Mouse (Mus musculus) liver, embryonic 14.5 days (tissue): ENCODE measurements around the gene Tmem108. TPM values are rescaled to one million over a fixed set of nuclear protein-coding genes. Genes with fewer than 3 reads are reported as not detected.

Source experiments
- ATAC-seq: fragments of 200-750 bp; cut with Nextera tagmentation; 2 replicates; pipeline ENCODE4 v1.8.0; 2017; ENCODE audit warnings: moderate number of reproducible peaks, mild to moderate bottlenecking, moderate library complexity; ENCODE audit not compliant: insufficient read depth
- DNase-seq, 3 experiments: peaks; one replicate each; pipeline ENCODE4 v3.0.0-alpha.2; 2012 to 2013; ENCODE audit warnings: low read depth in 3 of 3, low spot score in 3 of 3
- H3K27ac ChIP-seq: fragments of 300-500 bp; sonication (generic); 2 replicates; pipeline ENCODE4 v1.5.1; 2014; ENCODE audit warnings: moderate library complexity, mild to moderate bottlenecking, control low read depth, inconsistent platforms
- H3K27me3 ChIP-seq: fragments of 300-500 bp; sonication (generic); 2 replicates; pipeline ENCODE4 v1.6.1; 2014; ENCODE audit warnings: mild to moderate bottlenecking, low read length, moderate library complexity; ENCODE audit not compliant: control insufficient read depth, insufficient read depth
- H3K36me3 ChIP-seq: fragments of 300-500 bp; sonication (generic); replicated peaks from 2 replicates; pipeline ENCODE4 v1.6.1; 2014; ENCODE audit warnings: low read depth; ENCODE audit not compliant: control insufficient read depth, insufficient read depth
- H3K4me1 ChIP-seq, 2 experiments: fragments of 200-500 bp in 1 of 2; fragments of 300-500 bp in 1 of 2; sonication (generic) in 1 of 2; replicated peaks; 2 replicates each; pipeline ENCODE4 v1.6.1; 2012 to 2014; ENCODE audit warnings: antibody characterized with exemption in 1 of 2, inconsistent platforms in 1 of 2, low read length in 1 of 2; ENCODE audit not compliant: control insufficient read depth in 2 of 2, insufficient read depth in 2 of 2
- H3K4me2 ChIP-seq: fragments of 300-500 bp; sonication (generic); 2 replicates; pipeline ENCODE4 v1.6.1; 2014; ENCODE audit warnings: low read depth, mild to moderate bottlenecking, control low read depth, moderate library complexity
- H3K4me3 ChIP-seq, 2 experiments: fragments of 200-500 bp in 1 of 2; fragments of 300-500 bp in 1 of 2; sonication (generic) in 1 of 2; 2 replicates each; pipeline ENCODE4 v1.5.1; 2012 to 2014; ENCODE audit warnings: low read depth in 2 of 2, low read length in 2 of 2, mild to moderate bottlenecking in 2 of 2, control low read depth in 1 of 2, inconsistent platforms in 1 of 2, moderate library complexity in 1 of 2; ENCODE audit not compliant: insufficient read depth in 1 of 2
- H3K9ac ChIP-seq: fragments of 300-500 bp; sonication (generic); replicated peaks from 2 replicates; pipeline ENCODE4 v1.6.1; 2014; ENCODE audit warnings: mild to moderate bottlenecking, control low read depth, moderate library complexity
- H3K9me3 ChIP-seq: fragments of 300-500 bp; sonication (generic); 2 replicates; pipeline ENCODE4 v1.6.1; 2016; ENCODE audit warnings: low read length, mixed read lengths; ENCODE audit not compliant: control insufficient read depth
- CTCF ChIP-seq: IDR thresholded peaks from 2 replicates; pipeline ENCODE4 v1.5.1; 2016; ENCODE audit warnings: antibody characterized with exemption, low read depth, control low read depth
- EP300 ChIP-seq: IDR thresholded peaks from 2 replicates; pipeline ENCODE4 v1.6.1; 2016; ENCODE audit warnings: antibody characterized with exemption, low read depth
- WGBS: fragments of 180-500 bp; shearing (Covaris S2); extraction: QIAGEN DNeasy Blood & Tissue Kit; methylation state at CpG from one replicate; pipeline ENCODE4 v1.1.7; 2014; ENCODE audit not compliant: insufficient replicate concordance; 5-methylcytosine and 5-hydroxymethylcytosine counted together
- polyA plus RNA-seq, 2 experiments: library from polyadenylated mRNA; depleted of rRNA in 1 of 2; stranded (reverse) in 1 of 2; unstranded in 1 of 2; fragments of >200 nt; fragmentation: Nextera tagmentation in 1 of 2; extraction: Ambion mirVana in 1 of 2; gene quantifications; 2 replicates each; pipeline versions ENCODE4 v1.2.1 to v1.2.3; 2012 to 2014

Gene Tmem108
- polyA plus RNA-seq, 2 experiments = 0.51 to 1.0 TPM

- TF ChIP-seq CTCF (no peak), EP300 (no peak)
- DNase-seq (no peak), ATAC-seq (no peak)
- Histone ChIP-seq H3K27me3 (no peaks in the 10 kb centered on the region), H3K4me3 (no peak overlapping the region), H3K4me2 (no peak overlapping the region), H3K9me3 (no peaks in the 10 kb centered on the region), H3K9ac (no peak overlapping the region), H3K27ac (no peak overlapping the region), H3K4me1 (no peaks in the 10 kb centered on the region), H3K36me3 (no peaks in the 10 kb centered on the region)
- WGBS = 43% methylated on average over 2 of the region's 2 CpGs
Measured at GRCm38 (mm10) chr9:103646605-103647004, 115.0 kb downstream of the Tmem108 start.

- no peak overlapping the region for H3K4me2 ChIP-seq
- no peaks in the 10 kb centered on the region for H3K9me3 ChIP-seq
- H3K27ac ChIP-seq = no peak overlapping the region
- H3K27me3 ChIP-seq = no peaks in the 10 kb centered on the region
- H3K36me3 ChIP-seq = no peaks in the 10 kb centered on the region
- no peak overlapping the region for H3K9ac ChIP-seq
- 71% methylated on average over 7 of the region's 7 CpGs for WGBS
- no peak for TF ChIP-seq CTCF
- TF ChIP-seq EP300 = no peak
- no peak overlapping the region for H3K4me3 ChIP-seq
- no peak for DNase-seq
- no peaks in the 10 kb centered on the region for H3K4me1 ChIP-seq
- ATAC-seq = no peak
Measured at GRCm38 (mm10) chr9:103645724-103646123, 115.9 kb downstream of the Tmem108 start.

- Histone ChIP-seq H3K27me3 (no peaks in the 10 kb centered on the region), H3K4me3 (no peak overlapping the region), H3K9ac (no peak overlapping the region), H3K36me3 (no peaks in the 10 kb centered on the region), H3K9me3 (no peaks in the 10 kb centered on the region), H3K27ac (no peak overlapping the region), H3K4me1 (no peaks in the 10 kb centered on the region), H3K4me2 (no peak overlapping the region)
- no peak for TF ChIP-seq CTCF
- TF ChIP-seq EP300 = no peak
- DNase-seq = no peak
- no peak for ATAC-seq
- WGBS = 70% methylated on average over 10 of the region's 10 CpGs
Measured at GRCm38 (mm10) chr9:103642300-103642699, 119.3 kb downstream of the Tmem108 start.

GRCm38 (mm10) chr9:103641340-103641739, 120.3 kb downstream of the Tmem108 start:
- no peak for ATAC-seq
- Histone ChIP-seq H3K27ac (no peak overlapping the region), H3K9me3 (no peaks in the 10 kb centered on the region), H3K9ac (no peak overlapping the region), H3K36me3 (no peaks in the 10 kb centered on the region), H3K4me2 (no peak overlapping the region), H3K27me3 (no peaks in the 10 kb centered on the region), H3K4me1 (no peaks in the 10 kb centered on the region), H3K4me3 (no peak overlapping the region)
- WGBS = 68% methylated on average over 4 of the region's 4 CpGs
- TF ChIP-seq CTCF (no peak), EP300 (no peak)
- no peak for DNase-seq

- 11% methylated on average over 1 of the region's 1 CpGs for WGBS
- no peak overlapping the region for H3K9ac ChIP-seq
- TF ChIP-seq EP300 = no peak
- TF ChIP-seq CTCF = no peak
- no peak overlapping the region for H3K27ac ChIP-seq
- ATAC-seq (no peak), DNase-seq (no peak)
- H3K4me2 ChIP-seq = no peak overlapping the region
- H3K9me3 ChIP-seq = no peaks in the 10 kb centered on the region
- H3K4me3 ChIP-seq = no peak overlapping the region
- H3K4me1 ChIP-seq = no peaks in the 10 kb centered on the region
- no peaks in the 10 kb centered on the region for H3K36me3 ChIP-seq
- H3K27me3 ChIP-seq = no peaks in the 10 kb centered on the region
Measured at GRCm38 (mm10) chr9:103639413-103639812, 122.2 kb downstream of the Tmem108 start.
